Mouse (Mus musculus): Measurements from ENCODE around the gene Uvrag. TPM values are rescaled to one million over a fixed set of nuclear protein-coding genes. Genes with fewer than 3 reads are reported as not detected.

The Uvrag gene
- polyA plus RNA-seq, 1 experiment from 2014 or later = 13.1 TPM

GRCm38 (mm10) chr7:98873316-98873715 is 267.6 kb downstream of the Uvrag start:
- no peak overlapping the region for H3K4me2 ChIP-seq (replicated peaks; ENCODE audit: low read depth, low read length)
- no peak for DNase-seq (ENCODE audit: low spot score)
- H3K36me3 ChIP-seq (ENCODE audit: control insufficient read depth, insufficient read depth, low read length) = no peaks in the 10 kb centered on the region
- no peaks in the 10 kb centered on the region; the same call in 1 of the 2 replicates for H3K27me3 ChIP-seq (ENCODE audit: control insufficient read depth, insufficient read depth, low read length)
- H3K9ac ChIP-seq (ENCODE audit: low read depth, low read length) = no peak overlapping the region
- H3K9me3 ChIP-seq (ENCODE audit: control insufficient read depth, low read length) = no peaks in the 10 kb centered on the region
- ATAC-seq (ENCODE audit: low FRiP score) = no peak
- 84% methylated on average over 12 of the region's 12 CpGs for WGBS
- peaks cover 2% of the 10 kb centered on the region; the same call in 1 of the 2 replicates for H3K4me1 ChIP-seq (replicated peaks; ENCODE audit: control insufficient read depth, insufficient read depth, low read length)
- no peak overlapping the region for H3K4me3 ChIP-seq (ENCODE audit: low read depth, low read length)
- no peak overlapping the region for H3K27ac ChIP-seq (ENCODE audit: low read depth, low read length)

DNA sequence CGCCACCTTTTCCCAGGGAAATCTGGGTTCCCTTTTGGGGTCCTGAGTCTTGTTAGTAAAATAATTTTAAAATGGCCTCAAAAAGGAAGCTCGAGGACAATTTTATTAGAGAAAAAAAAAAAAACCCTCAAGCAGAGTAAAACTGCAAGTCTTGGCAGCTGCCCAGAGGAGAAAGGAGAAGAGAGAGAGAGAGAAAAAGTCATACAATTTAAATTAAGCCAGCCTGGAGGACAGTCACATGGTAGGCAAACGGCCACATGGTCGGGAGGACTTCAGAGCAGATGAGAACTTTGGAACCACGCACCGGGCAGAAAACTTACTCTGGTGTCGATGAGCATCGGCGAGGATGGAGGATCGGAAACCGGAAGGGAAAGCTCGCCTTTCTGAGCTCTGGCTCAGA is 269.1 kb downstream of the Uvrag start:
- no peaks in the 10 kb centered on the region for H3K9me3 ChIP-seq (ENCODE audit: control insufficient read depth, low read length)
- no peak overlapping the region for H3K9ac ChIP-seq (ENCODE audit: low read depth, low read length)

DNA sequence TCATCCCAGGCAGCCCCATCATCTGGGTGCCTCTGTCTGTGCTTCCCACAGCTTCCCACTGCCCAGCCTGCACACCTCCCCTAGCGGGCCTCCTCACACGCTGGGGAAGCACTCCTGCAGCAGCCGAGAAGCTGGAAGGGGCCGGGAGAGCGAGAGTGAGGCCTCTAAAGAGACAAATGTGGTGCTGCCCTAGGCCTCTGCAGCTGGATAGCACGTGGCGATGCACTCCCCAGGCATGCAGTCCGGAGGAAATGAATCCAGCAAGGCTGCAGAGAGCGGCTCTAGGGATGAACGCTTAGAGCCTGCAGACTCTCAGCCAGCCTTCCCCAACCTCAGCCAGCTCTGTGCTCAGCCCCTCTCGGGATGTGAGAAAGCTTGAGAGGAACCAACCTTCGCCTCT is 270.1 kb downstream of the Uvrag start:
- Histone ChIP-seq H3K9me3 (ENCODE audit: control insufficient read depth, low read length) (no peaks in the 10 kb centered on the region), H3K27me3 (ENCODE audit: control insufficient read depth, insufficient read depth, low read length) (no peaks in the 10 kb centered on the region; the same call in 1 of the 2 replicates), H3K27ac (ENCODE audit: low read depth, low read length) (no peak overlapping the region), H3K4me1 (replicated peaks; ENCODE audit: control insufficient read depth, insufficient read depth, low read length) (peaks cover 2% of the 10 kb centered on the region; the same call in 1 of the 2 replicates), H3K4me3 (ENCODE audit: low read depth, low read length) (no peak overlapping the region), H3K9ac (ENCODE audit: low read depth, low read length) (no peak overlapping the region), H3K4me2 (replicated peaks; ENCODE audit: low read depth, low read length) (no peak overlapping the region), H3K36me3 (ENCODE audit: control insufficient read depth, insufficient read depth, low read length) (no peaks in the 10 kb centered on the region)
- no peak for DNase-seq (ENCODE audit: low spot score)
- 23% methylated on average over 12 of the region's 12 CpGs for WGBS
- ATAC-seq (ENCODE audit: low FRiP score) = no peak

More for the DNA sequence above, 269.1 kb downstream of the Uvrag start:
- Histone ChIP-seq H3K36me3 (ENCODE audit: control insufficient read depth, insufficient read depth, low read length) (no peaks in the 10 kb centered on the region), H3K4me3 (ENCODE audit: low read depth, low read length) (no peak overlapping the region), H3K4me1 (replicated peaks; ENCODE audit: control insufficient read depth, insufficient read depth, low read length) (peaks cover 2% of the 10 kb centered on the region; the same call in 1 of the 2 replicates), H3K27ac (ENCODE audit: low read depth, low read length) (no peak overlapping the region), H3K27me3 (ENCODE audit: control insufficient read depth, insufficient read depth, low read length) (no peaks in the 10 kb centered on the region; the same call in 1 of the 2 replicates), H3K4me2 (replicated peaks; ENCODE audit: low read depth, low read length) (no peak overlapping the region)
- 74% methylated on average over 12 of the region's 12 CpGs for WGBS
- no peak for ATAC-seq (ENCODE audit: low FRiP score)
- no peak for DNase-seq (ENCODE audit: low spot score)

GRCm38 (mm10) chr7:98869070-98869469 is 271.9 kb downstream of the Uvrag start:
- H3K9ac ChIP-seq (ENCODE audit: low read depth, low read length) = no peak overlapping the region
- H3K4me3 ChIP-seq (ENCODE audit: low read depth, low read length) = no peak overlapping the region
- no peaks in the 10 kb centered on the region for H3K27me3 ChIP-seq (ENCODE audit: control insufficient read depth, insufficient read depth, low read length)
- H3K4me1 ChIP-seq (replicated peaks; ENCODE audit: control insufficient read depth, insufficient read depth, low read length) = peaks cover 2% of the 10 kb centered on the region; the same call in 1 of the 2 replicates
- H3K9me3 ChIP-seq (ENCODE audit: control insufficient read depth, low read length) = no peaks in the 10 kb centered on the region
- H3K36me3 ChIP-seq (ENCODE audit: control insufficient read depth, insufficient read depth, low read length) = no peaks in the 10 kb centered on the region
- no peak overlapping the region for H3K4me2 ChIP-seq (replicated peaks; ENCODE audit: low read depth, low read length)
- no peak for ATAC-seq (ENCODE audit: low FRiP score)
- no peak for DNase-seq (ENCODE audit: low spot score)
- 53% methylated on average over 3 of the region's 3 CpGs for WGBS
- no peak overlapping the region for H3K27ac ChIP-seq (ENCODE audit: low read depth, low read length)

GRCm38 (mm10) chr7:98867794-98868150 is 273.2 kb downstream of the Uvrag start:
- no peaks in the 10 kb centered on the region for H3K27me3 ChIP-seq (ENCODE audit: control insufficient read depth, insufficient read depth, low read length)
- peaks cover 2% of the 10 kb centered on the region; the same call in 1 of the 2 replicates for H3K4me1 ChIP-seq (replicated peaks; ENCODE audit: control insufficient read depth, insufficient read depth, low read length)
- H3K36me3 ChIP-seq (ENCODE audit: control insufficient read depth, insufficient read depth, low read length) = no peaks in the 10 kb centered on the region
- DNase-seq (ENCODE audit: low spot score) = no peak
- no peak overlapping the region for H3K9ac ChIP-seq (ENCODE audit: low read depth, low read length)
- no peak for ATAC-seq (ENCODE audit: low FRiP score)
- no peak overlapping the region for H3K27ac ChIP-seq (ENCODE audit: low read depth, low read length)
- WGBS = 91% methylated on average over 2 of the region's 2 CpGs
- H3K4me2 ChIP-seq (replicated peaks; ENCODE audit: low read depth, low read length) = no peak overlapping the region
- H3K9me3 ChIP-seq (ENCODE audit: control insufficient read depth, low read length) = no peaks in the 10 kb centered on the region
- no peak overlapping the region for H3K4me3 ChIP-seq (ENCODE audit: low read depth, low read length)

DNA sequence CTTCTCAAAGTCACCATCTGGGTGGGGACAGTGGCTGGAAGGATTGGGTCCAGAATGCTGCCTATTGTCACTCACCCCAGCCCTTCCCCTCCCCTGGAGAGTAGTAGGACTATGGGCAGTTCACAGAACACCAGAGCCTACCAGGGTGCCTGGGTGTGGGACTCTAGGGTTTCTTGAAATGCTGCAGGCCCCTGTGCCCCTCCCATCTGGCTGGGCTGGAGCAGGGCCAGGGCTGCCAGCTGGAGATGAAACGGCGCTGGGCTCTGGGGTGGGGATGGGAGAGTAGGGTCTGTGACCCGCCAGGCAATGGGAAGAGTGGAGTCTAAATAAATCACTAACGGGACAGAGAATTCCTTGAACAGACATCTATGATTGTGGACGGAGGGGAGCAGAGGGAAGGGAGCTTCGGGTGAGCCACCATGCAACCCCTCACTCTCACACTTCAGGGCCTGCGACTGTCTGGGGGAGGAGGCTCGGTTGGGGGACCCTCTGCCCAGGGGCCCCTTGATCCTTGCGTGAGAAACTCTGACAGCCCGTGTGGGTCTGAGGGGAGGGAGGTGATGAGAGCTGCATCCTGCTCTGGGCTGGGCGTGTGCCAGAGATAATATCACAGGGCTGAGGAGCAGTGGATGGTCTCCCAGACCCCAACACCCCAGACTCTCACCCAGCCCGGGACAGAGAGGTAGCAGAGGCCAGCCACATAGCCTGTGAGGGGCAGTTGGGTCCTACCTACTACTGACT is 273.7 kb downstream of the Uvrag start:
- Histone ChIP-seq H3K27me3 (ENCODE audit: control insufficient read depth, insufficient read depth, low read length) (no peaks in the 10 kb centered on the region), H3K27ac (ENCODE audit: low read depth, low read length) (no peak overlapping the region)
- DNase-seq (ENCODE audit: low spot score) = no peak

GRCm38 (mm10) chr7:98863969-98864718 is 276.8 kb downstream of the Uvrag start:
- WGBS = 41% methylated on average over 9 of the region's 9 CpGs
- DNase-seq (ENCODE audit: low spot score) = no peak
- no peaks in the 10 kb centered on the region for H3K36me3 ChIP-seq (ENCODE audit: control insufficient read depth, insufficient read depth, low read length)
- no peaks in the 10 kb centered on the region for H3K9me3 ChIP-seq (ENCODE audit: control insufficient read depth, low read length)
- H3K27me3 ChIP-seq (ENCODE audit: control insufficient read depth, insufficient read depth, low read length) = no peaks in the 10 kb centered on the region
- H3K4me3 ChIP-seq (ENCODE audit: low read depth, low read length) = no peak overlapping the region
- no peak overlapping the region for H3K27ac ChIP-seq (ENCODE audit: low read depth, low read length)
- no peaks in the 10 kb centered on the region; the same call in 1 of the 2 replicates for H3K4me1 ChIP-seq (replicated peaks; ENCODE audit: control insufficient read depth, insufficient read depth, low read length)
- H3K9ac ChIP-seq (ENCODE audit: low read depth, low read length) = no peak overlapping the region
- ATAC-seq (ENCODE audit: low FRiP score) = no peak
- no peak overlapping the region for H3K4me2 ChIP-seq (replicated peaks; ENCODE audit: low read depth, low read length)

More for the DNA sequence above, 273.7 kb downstream of the Uvrag start:
- 41% methylated on average over 12 of the region's 12 CpGs for WGBS
- ATAC-seq (ENCODE audit: low FRiP score) = no peak
- H3K9ac ChIP-seq (ENCODE audit: low read depth, low read length) = no peak overlapping the region
- H3K9me3 ChIP-seq (ENCODE audit: control insufficient read depth, low read length) = no peaks in the 10 kb centered on the region
- no peak overlapping the region for H3K4me2 ChIP-seq (replicated peaks; ENCODE audit: low read depth, low read length)
- H3K36me3 ChIP-seq (ENCODE audit: control insufficient read depth, insufficient read depth, low read length) = no peaks in the 10 kb centered on the region
- H3K4me1 ChIP-seq (replicated peaks; ENCODE audit: control insufficient read depth, insufficient read depth, low read length) = peaks cover 2% of the 10 kb centered on the region; the same call in 1 of the 2 replicates
- H3K4me3 ChIP-seq (ENCODE audit: low read depth, low read length) = no peak overlapping the region

DNA sequence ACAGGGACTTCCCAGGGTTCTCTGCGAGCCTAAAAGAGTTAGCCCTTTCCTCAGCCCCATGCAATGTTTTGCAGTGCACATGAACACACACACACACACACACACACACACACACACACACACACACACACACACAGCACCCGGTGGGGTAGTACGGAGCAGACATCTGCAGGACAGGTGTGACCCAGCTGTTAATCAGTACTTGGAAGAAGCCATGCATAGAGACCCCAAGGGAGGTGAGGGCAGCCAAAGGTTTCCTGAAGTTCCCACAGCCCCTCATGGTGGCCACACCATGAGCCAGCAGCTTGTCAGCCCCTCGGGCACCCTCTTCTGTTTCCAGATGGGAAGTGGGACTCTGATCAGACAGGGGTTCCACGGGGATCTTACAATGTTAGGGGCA is 277.9 kb downstream of the Uvrag start:
- no peak for DNase-seq (ENCODE audit: low spot score)
- H3K4me3 ChIP-seq (ENCODE audit: low read depth, low read length) = no peak overlapping the region
- no peaks in the 10 kb centered on the region for H3K36me3 ChIP-seq (ENCODE audit: control insufficient read depth, insufficient read depth, low read length)
- no peak overlapping the region for H3K9ac ChIP-seq (ENCODE audit: low read depth, low read length)
- WGBS = 77% methylated on average over 5 of the region's 5 CpGs
- no peak overlapping the region for H3K27ac ChIP-seq (ENCODE audit: low read depth, low read length)
- no peak overlapping the region for H3K4me2 ChIP-seq (replicated peaks; ENCODE audit: low read depth, low read length)
- H3K9me3 ChIP-seq (ENCODE audit: control insufficient read depth, low read length) = no peaks in the 10 kb centered on the region
- no peaks in the 10 kb centered on the region for H3K27me3 ChIP-seq (ENCODE audit: control insufficient read depth, insufficient read depth, low read length)
- no peaks in the 10 kb centered on the region for H3K4me1 ChIP-seq (replicated peaks; ENCODE audit: control insufficient read depth, insufficient read depth, low read length)
- no peak for ATAC-seq (ENCODE audit: low FRiP score)

Data from hindbrain, embryonic 11.5 days (tissue).